9 mouse cellular contexts compared by ENCODE assay signal in genomic region chr1:172513525-172514212, GRCm38 (mm10). TPM values are rescaled to one million over a fixed set of nuclear protein-coding genes. Genes with fewer than 3 reads are reported as not detected.
A peak's percentile ranks its signal among the peaks of the same experiment; 100 is the strongest.
DNase-seq lines count a peak whose midpoint lies in the region; ATAC-seq and TF ChIP-seq lines count a peak whose summit lies in the region.
"Had no signal": no experiment of that assay in that cellular context is flagged by ENCODE, and none has a peak within 500 bp of the region (broad histone marks: within the 10 kb centered on the region; RNA-seq: fewer than 3 reads in every experiment).

No protein-coding gene starts in this region.

- POLR2A ChIA-PET in Patski (lab: Charles Lee), result interaction anchor here (0.6 to 1.0 kb wide), 3 partner anchors 10 to 21 kb away, joined by 3 to 5 read pairs (median 4); partner anchors contain the start of gene Tagln2

- no peak for DNase-seq in forebrain, embryonic 10.5 days (ENCODE audit: extremely low spot score, low spot score)
- DNase-seq in Patski (ENCODE audit: low read depth, low spot score), result no peak
- DNase-seq in heart, embryonic 10.5 days (ENCODE audit: low spot score), result peak; percentile 88
- peak; percentile 88 to 91 for DNase-seq in lung, postnatal 4 days
- DNase-seq in thymus, postnatal 0 days (ENCODE audit: low spot score), result peak; percentile 71
- no peak for DNase-seq in testis, postnatal 10 days (ENCODE audit: low spot score)

- ATAC-seq in forebrain, embryonic 13.5 days, result no peak
- peak; percentile 36 for ATAC-seq in Patski
- no peak for ATAC-seq in kidney, embryonic 16.5 days (ENCODE audit: low FRiP score, low TSS enrichment)

- CTCF ChIA-PET in Patski (lab: Charles Lee), result interaction anchor here (0.9 to 1.4 kb wide), 3 partner anchors 13 to 32 kb away, joined by 3 to 4 read pairs (median 3); partner anchors contain the start of gene Igsf9

- peaks cover 5% of the 10 kb centered on the region; the same call in 1 of the 2 replicates for H3K27me3 ChIP-seq in forebrain, embryonic 10.5 days (ENCODE audit: poor library complexity, severe bottlenecking)
- no peaks in the 10 kb centered on the region for H3K27me3 ChIP-seq in forebrain, embryonic 13.5 days
- H3K27me3 ChIP-seq in Patski, result no peaks in the 10 kb centered on the region
- H3K27me3 ChIP-seq in heart, embryonic 10.5 days (ENCODE audit: insufficient read depth, poor library complexity, severe bottlenecking), result no peaks in the 10 kb centered on the region
- H3K27me3 ChIP-seq in kidney, embryonic 16.5 days (ENCODE audit: insufficient read depth, low read length), result no peaks in the 10 kb centered on the region

- TF ChIP-seq CTCF in Patski (IDR thresholded peaks at IDR 0.05), result no peak

- no peak overlapping the region for H3K9ac ChIP-seq in forebrain, embryonic 13.5 days
- H3K9ac ChIP-seq in kidney, embryonic 16.5 days (replicated peaks; ENCODE audit: low read length), result peak overlapping the region; percentile 46; the same call in 1 of the 2 replicates

- in situ Hi-C loops in Patski (cut with MboI; ENCODE audit: low pct_unique_long_range_greater_than_20kb), result loop anchor here (25.0 kb wide), 1 partner anchor 376 kb away; the partner anchor contains the start of genes Dcaf8 and Pex19

- peak overlapping the region; percentile 68; the same call in 1 of the 2 replicates for H3K27ac ChIP-seq in forebrain, embryonic 10.5 days
- H3K27ac ChIP-seq in forebrain, embryonic 13.5 days, result no peak overlapping the region
- peak overlapping the region; percentile 81 for H3K27ac ChIP-seq in heart, embryonic 10.5 days
- peak overlapping the region; percentile 79 for H3K27ac ChIP-seq in kidney, embryonic 16.5 days (ENCODE audit: low read length)

- H3K4me3 ChIP-seq in forebrain, embryonic 10.5 days, result no peak overlapping the region
- no peak overlapping the region for H3K4me3 ChIP-seq in forebrain, embryonic 13.5 days
- no peak overlapping the region for H3K4me3 ChIP-seq in heart, embryonic 10.5 days
- no peak overlapping the region for H3K4me3 ChIP-seq in kidney, embryonic 16.5 days (ENCODE audit: low read length)

- H3K9me3 ChIP-seq in forebrain, embryonic 10.5 days, result peaks cover 9% of the 10 kb centered on the region
- peaks cover 7% of the 10 kb centered on the region for H3K9me3 ChIP-seq in forebrain, embryonic 13.5 days (replicated peaks)
- peaks cover 3% of the 10 kb centered on the region; the same call in 1 of the 2 replicates for H3K9me3 ChIP-seq in heart, embryonic 10.5 days
- peaks cover 4% of the 10 kb centered on the region; the same call in 1 of the 2 replicates for H3K9me3 ChIP-seq in kidney, embryonic 16.5 days (ENCODE audit: low read length)

- H3K4me1 ChIP-seq in forebrain, embryonic 10.5 days, result peaks cover 34% of the 10 kb centered on the region
- peaks cover 5% of the 10 kb centered on the region for H3K4me1 ChIP-seq in forebrain, embryonic 13.5 days
- H3K4me1 ChIP-seq in heart, embryonic 10.5 days, result peaks cover 40% of the 10 kb centered on the region
- peaks cover 35% of the 10 kb centered on the region for H3K4me1 ChIP-seq in kidney, embryonic 16.5 days (ENCODE audit: insufficient read depth, low read length)

- H3K4me2 ChIP-seq in forebrain, embryonic 13.5 days, result no peak overlapping the region
- H3K4me2 ChIP-seq in kidney, embryonic 16.5 days (replicated peaks; ENCODE audit: low read depth, low read length), result peak overlapping the region; percentile 30; the same call in 1 of the 2 replicates

- no peaks in the 10 kb centered on the region for H3K36me3 ChIP-seq in forebrain, embryonic 10.5 days (replicated peaks)
- H3K36me3 ChIP-seq in forebrain, embryonic 13.5 days (ENCODE audit: poor library complexity, severe bottlenecking), result no peaks in the 10 kb centered on the region
- H3K36me3 ChIP-seq in heart, embryonic 10.5 days, result no peaks in the 10 kb centered on the region
- peaks cover 3% of the 10 kb centered on the region; the same call in 1 of the 2 replicates for H3K36me3 ChIP-seq in kidney, embryonic 16.5 days (ENCODE audit: insufficient read depth, low read length)

- WGBS in forebrain, embryonic 10.5 days, result 87% methylated on average over 17 of the region's 17 CpGs
- 89% methylated on average over 17 of the region's 17 CpGs for whole genome bisulfite sequencing in forebrain, embryonic 13.5 days
- 42% methylated on average over 17 of the region's 17 CpGs for WGBS in heart, embryonic 10.5 days
- 69% methylated on average over 17 of the region's 17 CpGs for WGBS in kidney, embryonic 16.5 days

RNA-seq across cellular contexts. Expression of gene Cfap45, which starts 6.9 kb away (rescaled TPM):
- polyA plus RNA-seq in forebrain, embryonic 10.5 days (2016; fragmentation: Nextera tagmentation; extraction: Ambion mirVana), result 1.4 and 1.6 TPM in 2 replicates
- polyA plus RNA-seq in forebrain, embryonic 13.5 days (2015; fragmentation: Nextera tagmentation; extraction: Ambion mirVana), result 1.4 and 2.2 TPM in 2 replicates
- polyA plus RNA-seq in Patski (2021), result 0.08 TPM
- 1.7 and 2.4 TPM in 2 replicates for polyA plus RNA-seq in heart, embryonic 10.5 days (2016; fragmentation: Nextera tagmentation; extraction: Ambion mirVana)
- 1.9 and 2.5 TPM in 2 replicates for polyA plus RNA-seq in kidney, embryonic 16.5 days (2015; fragmentation: Nextera tagmentation; extraction: Ambion mirVana)
- 1.6 and 1.9 TPM in 2 replicates for polyA plus RNA-seq in thymus, postnatal 0 days (2015; fragmentation: Nextera tagmentation; extraction: Ambion mirVana)
- polyA plus RNA-seq: C2C12 had no signal

RNA-seq across cellular contexts. Expression of gene Tagln2, which starts 13.8 kb away (rescaled TPM):
- polyA plus RNA-seq in forebrain, embryonic 10.5 days (2016; fragmentation: Nextera tagmentation; extraction: Ambion mirVana), result 69.7 and 71.1 TPM in 2 replicates
- polyA plus RNA-seq in forebrain, embryonic 13.5 days (2015; fragmentation: Nextera tagmentation; extraction: Ambion mirVana), result 52.9 and 55.8 TPM in 2 replicates
- 609 TPM for polyA plus RNA-seq in Patski (2021)
- 276 and 315 TPM in 2 replicates for polyA plus RNA-seq in heart, embryonic 10.5 days (2016; fragmentation: Nextera tagmentation; extraction: Ambion mirVana)
- polyA plus RNA-seq in kidney, embryonic 16.5 days (2015; fragmentation: Nextera tagmentation; extraction: Ambion mirVana), result 280 and 282 TPM in 2 replicates
- polyA plus RNA-seq in thymus, postnatal 0 days (2015; fragmentation: Nextera tagmentation; extraction: Ambion mirVana), result 151 and 180 TPM in 2 replicates

RNA-seq across cellular contexts. Expression of gene Igsf9, which starts 32.1 kb away (rescaled TPM):
- 81.7 and 82.5 TPM in 2 replicates for polyA plus RNA-seq in forebrain, embryonic 10.5 days (2016; fragmentation: Nextera tagmentation; extraction: Ambion mirVana)
- 78.7 and 90.7 TPM in 2 replicates for polyA plus RNA-seq in forebrain, embryonic 13.5 days (2015; fragmentation: Nextera tagmentation; extraction: Ambion mirVana)
- 11.0 TPM for polyA plus RNA-seq in Patski (2021)
- 13.7 and 37.5 TPM in 2 replicates for polyA plus RNA-seq in heart, embryonic 10.5 days (2016; fragmentation: Nextera tagmentation; extraction: Ambion mirVana)
- polyA plus RNA-seq in kidney, embryonic 16.5 days (2015; fragmentation: Nextera tagmentation; extraction: Ambion mirVana), result 45.7 and 58.1 TPM in 2 replicates
- polyA plus RNA-seq in thymus, postnatal 0 days (2015; fragmentation: Nextera tagmentation; extraction: Ambion mirVana), result 2.4 and 2.5 TPM in 2 replicates

RNA-seq across cellular contexts. Expression of gene Slamf9, which starts 38.5 kb away (rescaled TPM):
- not detected in 2 replicates for polyA plus RNA-seq in forebrain, embryonic 10.5 days (2016; fragmentation: Nextera tagmentation; extraction: Ambion mirVana)
- 0.21 and 0.23 TPM in 2 replicates for polyA plus RNA-seq in forebrain, embryonic 13.5 days (2015; fragmentation: Nextera tagmentation; extraction: Ambion mirVana)
- polyA plus RNA-seq in Patski (2021), result 0.08 TPM
- polyA plus RNA-seq in heart, embryonic 10.5 days (2016; fragmentation: Nextera tagmentation; extraction: Ambion mirVana), result 0.92 and 1.1 TPM in 2 replicates
- 1.0 and 1.7 TPM in 2 replicates for polyA plus RNA-seq in kidney, embryonic 16.5 days (2015; fragmentation: Nextera tagmentation; extraction: Ambion mirVana)
- 1.2 and 1.4 TPM in 2 replicates for polyA plus RNA-seq in thymus, postnatal 0 days (2015; fragmentation: Nextera tagmentation; extraction: Ambion mirVana)

RNA-seq across cellular contexts. Expression of gene Vsig8, which starts 42.1 kb away (rescaled TPM):
- polyA plus RNA-seq in forebrain, embryonic 10.5 days (2016; fragmentation: Nextera tagmentation; extraction: Ambion mirVana), result 0.09 TPM in 1 of 2 replicates, not detected in the other
- 0.11 and 0.14 TPM in 2 replicates for polyA plus RNA-seq in forebrain, embryonic 13.5 days (2015; fragmentation: Nextera tagmentation; extraction: Ambion mirVana)
- polyA plus RNA-seq in Patski (2021), result 0.04 TPM
- 0.12 TPM in 1 of 2 replicates, not detected in the other for polyA plus RNA-seq in heart, embryonic 10.5 days (2016; fragmentation: Nextera tagmentation; extraction: Ambion mirVana)
- polyA plus RNA-seq in kidney, embryonic 16.5 days (2015; fragmentation: Nextera tagmentation; extraction: Ambion mirVana), result 0.34 and 0.68 TPM in 2 replicates
- 2.4 and 3.2 TPM in 2 replicates for polyA plus RNA-seq in thymus, postnatal 0 days (2015; fragmentation: Nextera tagmentation; extraction: Ambion mirVana)
- polyA plus RNA-seq: C2C12 had no signal

Comparison
In these comparisons a context has a peak if more than half of its experiments do, and no peak if none do; other contexts are left out.
1. DNase-seq: peak in heart, embryonic 10.5 days (single experiment), lung, postnatal 4 days (2 of 2) and thymus, postnatal 0 days (single experiment); none in forebrain, embryonic 10.5 days (single experiment), Patski (single experiment) and testis, postnatal 10 days (single experiment).